ENCODE assay signal across 21 mouse cellular contexts in genomic region chr2:62495407-62495806, GRCm38 (mm10).
DNase-seq lines count a peak whose midpoint lies in the region; ATAC-seq lines count a peak whose summit lies in the region.
"Had no signal": no experiment of that assay in that cellular context is flagged by ENCODE, and none has a peak within 500 bp of the region (broad histone marks: within the 10 kb centered on the region; RNA-seq: fewer than 3 reads in every experiment).

No protein-coding gene starts in this region.

- peak; percentile 99 for ATAC-seq in frontal cortex, adult (ENCODE audit: low TSS enrichment)
- ATAC-seq: activated CD4-positive, CD25-positive, alpha-beta regulatory T cell, adult 4 months; CD4-positive, CD25-positive, alpha-beta regulatory T cell, adult 4 months; forebrain, embryonic 13.5 days; forebrain, embryonic 15.5 days; Patski had no signal

- no peak for DNase-seq in frontal cortex, postnatal 25 days (ENCODE audit: low spot score in 2 of 2)
- peak; percentile 66 for DNase-seq in right cerebral cortex, adult 18-20 months
- no peak for DNase-seq in right cerebral cortex, postnatal 25 days
- DNase-seq in telencephalon, adult 2 months (ENCODE audit: low read depth, low spot score): peak; percentile 79
- DNase-seq in urinary bladder, postnatal 25 days (ENCODE audit: low spot score): no peak
- DNase-seq: adrenal gland, adult 8-10 months; adrenal gland, postnatal 14 days; adrenal gland, postnatal 36 days; B cell, adult 2 months; cerebellum, adult 11 months; cerebellum, adult 18-20 months; cerebellum, adult 8-10 months; cerebellum, adult 9-11 months; cerebellum, postnatal 14 days; cerebellum, postnatal 36 days had no signal

Comparison
In these comparisons a context has a peak if more than half of its experiments do, and no peak if none do; other contexts are left out.
1. DNase-seq: peak in right cerebral cortex, adult 18-20 months (single experiment) and telencephalon, adult 2 months (single experiment); none in frontal cortex, postnatal 25 days (0 of 2), right cerebral cortex, postnatal 25 days (single experiment) and urinary bladder, postnatal 25 days (single experiment).